Mouse (Mus musculus) intestine, embryonic 14.5 days (tissue): ENCODE data around the gene Caskin1. TPM values are rescaled to one million over a fixed set of nuclear protein-coding genes. Genes with fewer than 3 reads are reported as not detected.
A peak's percentile ranks its signal among the peaks of the same experiment; 100 is the strongest.

Experiments used
- ATAC-seq: fragments of 200-750 bp; cut with Nextera tagmentation; replicated peaks from 2 replicates; pipeline ENCODE4 v1.8.0; 2017; ENCODE audit warnings: low read depth, moderate number of reproducible peaks, moderate TSS enrichment, moderate library complexity; ENCODE audit not compliant: low FRiP score, low TSS enrichment
- DNase-seq: peaks from one replicate; pipeline ENCODE4 v3.0.0-alpha.2; 2018; ENCODE audit warnings: low spot score
- H3K27ac ChIP-seq: fragments of 300-500 bp; sonication (generic); 2 replicates; pipeline ENCODE4 v1.5.1; 2014; ENCODE audit warnings: low read depth, mild to moderate bottlenecking, control low read depth
- H3K27me3 ChIP-seq: fragments of 300-500 bp; sonication (generic); replicated peaks from 2 replicates; pipeline ENCODE4 v1.6.1; 2014; ENCODE audit warnings: low read length, control low read depth; ENCODE audit not compliant: control insufficient read depth, insufficient read depth
- H3K36me3 ChIP-seq: fragments of 300-500 bp; sonication (generic); 2 replicates; pipeline ENCODE4 v1.6.1; 2014; ENCODE audit warnings: low read length, control low read depth; ENCODE audit not compliant: control insufficient read depth, insufficient read depth
- H3K4me1 ChIP-seq: fragments of 300-500 bp; sonication (generic); replicated peaks from 2 replicates; pipeline ENCODE4 v1.6.1; 2014; ENCODE audit warnings: low read length, control low read depth, mixed read lengths; ENCODE audit not compliant: control insufficient read depth, insufficient read depth
- H3K4me2 ChIP-seq: fragments of 300-500 bp; sonication (generic); 2 replicates; pipeline ENCODE4 v1.6.1; 2014; ENCODE audit warnings: low read length
- H3K4me3 ChIP-seq: fragments of 300-500 bp; sonication (generic); 2 replicates; pipeline ENCODE4 v1.5.1; 2014; ENCODE audit warnings: low read depth, low read length, control low read depth, mixed read lengths
- H3K9ac ChIP-seq: fragments of 300-500 bp; sonication (generic); 2 replicates; pipeline ENCODE4 v1.6.1; 2014; ENCODE audit warnings: mild to moderate bottlenecking, low read length
- H3K9me3 ChIP-seq: fragments of 300-500 bp; sonication (generic); 2 replicates; pipeline ENCODE4 v1.6.1; 2016; ENCODE audit warnings: low read length, control low read depth; ENCODE audit not compliant: control insufficient read depth
- WGBS: fragments of 180-500 bp; shearing (Covaris S2); extraction: QIAGEN DNeasy Blood & Tissue Kit; methylation state at CpG from one replicate; pipeline ENCODE4 v1.1.7; 2014; 5-methylcytosine and 5-hydroxymethylcytosine counted together
- polyA plus RNA-seq: library from polyadenylated mRNA; unstranded; fragments of >200 nt; fragmentation: Nextera tagmentation; extraction: Ambion mirVana; gene quantifications from 2 replicates; pipeline ENCODE4 v1.2.1, GENCODE M21; 2014

The Caskin1 gene
- polyA plus RNA-seq, 1 experiment from 2014 or later = 2.8 TPM

GRCm38 (mm10) chr17:24514270-24515257 lies 26.2 kb downstream of the Caskin1 start:
- Histone ChIP-seq H3K27me3 (no peaks in the 10 kb centered on the region), H3K4me1 (no peaks in the 10 kb centered on the region), H3K4me2 (no peak overlapping the region), H3K9me3 (no peaks in the 10 kb centered on the region), H3K27ac (peak overlapping the region; percentile 47; the same call in 1 of the 2 replicates), H3K4me3 (no peak overlapping the region), H3K36me3 (peaks cover 90% of the 10 kb centered on the region), H3K9ac (no peak overlapping the region)
- DNase-seq (no peak), ATAC-seq (no peak; the same call in 1 of the 2 replicates)
- WGBS = 86% methylated on average over 24 of the region's 24 CpGs

GRCm38 (mm10) chr17:24520450-24520849 lies 32.0 kb downstream of the Caskin1 start:
- 72% methylated on average over 4 of the region's 4 CpGs for WGBS
- no peak for ATAC-seq
- Histone ChIP-seq H3K9me3 (no peaks in the 10 kb centered on the region), H3K4me3 (no peak overlapping the region), H3K27ac (no peak overlapping the region), H3K4me2 (no peak overlapping the region), H3K9ac (no peak overlapping the region), H3K27me3 (no peaks in the 10 kb centered on the region), H3K4me1 (peaks cover 3% of the 10 kb centered on the region; the same call in 1 of the 2 replicates), H3K36me3 (peaks cover 44% of the 10 kb centered on the region)
- DNase-seq = no peak

GRCm38 (mm10) chr17:24524734-24525133 lies 36.3 kb downstream of the Caskin1 start:
- Histone ChIP-seq H3K27me3 (no peaks in the 10 kb centered on the region), H3K9ac (peak overlapping the region; percentile 1; the same call in 1 of the 2 replicates), H3K27ac (no peak overlapping the region), H3K4me1 (peaks cover 25% of the 10 kb centered on the region), H3K4me2 (no peak overlapping the region), H3K9me3 (no peaks in the 10 kb centered on the region), H3K4me3 (no peak overlapping the region), H3K36me3 (peaks cover 16% of the 10 kb centered on the region)
- ATAC-seq = no peak
- WGBS = 60% methylated on average over 2 of the region's 2 CpGs
- DNase-seq = no peak

GRCm38 (mm10) chr17:24527315-24527714 lies 38.9 kb downstream of the Caskin1 start:
- under 1% methylated on average over 19 of the region's 19 CpGs for WGBS
- Histone ChIP-seq H3K27ac (peak overlapping the region; percentile 80), H3K9ac (peak overlapping the region; percentile 79), H3K4me3 (peak overlapping the region; percentile 87), H3K9me3 (no peaks in the 10 kb centered on the region), H3K36me3 (peaks cover 28% of the 10 kb centered on the region), H3K4me1 (peaks cover 34% of the 10 kb centered on the region), H3K27me3 (no peaks in the 10 kb centered on the region), H3K4me2 (peak overlapping the region; percentile 82)
- no peak for DNase-seq
- ATAC-seq = no peak; the same call in 1 of the 2 replicates

- peak; percentile 95 for ATAC-seq
- WGBS = under 1% methylated on average over 40 of the region's 40 CpGs
- H3K4me1 ChIP-seq = peaks cover 37% of the 10 kb centered on the region
- H3K4me2 ChIP-seq = peak within 1 kb of the TSS; percentile 97
- peaks cover 28% of the 10 kb centered on the region for H3K36me3 ChIP-seq
- DNase-seq = peak; percentile 91
- peak within 1 kb of the TSS; percentile 87 for H3K4me3 ChIP-seq
- H3K9ac ChIP-seq = peak within 1 kb of the TSS; percentile 93
- no peaks in the 10 kb centered on the region for H3K9me3 ChIP-seq
- H3K27me3 ChIP-seq = no peaks in the 10 kb centered on the region
- H3K27ac ChIP-seq = peak within 1 kb of the TSS; percentile 80
These were observed 39.5 kb downstream of the Caskin1 start, which contains the start of gene Traf7 for GRCm38 (mm10) chr17:24527723-24528559. TSS of gene Traf7 (minus strand) at chr17:24527938.

GRCm38 (mm10) chr17:24528560-24528918 lies 40.1 kb downstream of the Caskin1 start:
- under 1% methylated on average over 8 of the region's 8 CpGs for WGBS
- peak overlapping the region; percentile 87 for H3K4me3 ChIP-seq
- H3K4me1 ChIP-seq = peaks cover 41% of the 10 kb centered on the region
- peak overlapping the region; percentile 74 for H3K27ac ChIP-seq
- H3K36me3 ChIP-seq = peaks cover 28% of the 10 kb centered on the region
- no peak for ATAC-seq
- no peaks in the 10 kb centered on the region for H3K27me3 ChIP-seq
- DNase-seq = no peak
- H3K9me3 ChIP-seq = no peaks in the 10 kb centered on the region
- H3K4me2 ChIP-seq = peak overlapping the region; percentile 97
- peak overlapping the region; percentile 93 for H3K9ac ChIP-seq

- peak overlapping the region; percentile 87 for H3K4me3 ChIP-seq
- peak overlapping the region; percentile 74 for H3K27ac ChIP-seq
- peak overlapping the region; percentile 93 for H3K9ac ChIP-seq
- peak; percentile 89 for DNase-seq
- H3K27me3 ChIP-seq = no peaks in the 10 kb centered on the region
- H3K9me3 ChIP-seq = no peaks in the 10 kb centered on the region
- WGBS = under 1% methylated on average over 4 of the region's 4 CpGs
- peaks cover 28% of the 10 kb centered on the region for H3K36me3 ChIP-seq
- ATAC-seq = no peak
- H3K4me2 ChIP-seq = peak overlapping the region; percentile 97
- H3K4me1 ChIP-seq = peaks cover 41% of the 10 kb centered on the region
These were observed 40.6 kb downstream of the Caskin1 start for GRCm38 (mm10) chr17:24529007-24529451.

GRCm38 (mm10) chr17:24529883-24530282 lies 41.5 kb downstream of the Caskin1 start:
- Histone ChIP-seq H3K4me1 (peaks cover 41% of the 10 kb centered on the region), H3K36me3 (peaks cover 28% of the 10 kb centered on the region), H3K9ac (peak overlapping the region; percentile 93), H3K27ac (peak overlapping the region; percentile 74), H3K4me2 (peak overlapping the region; percentile 97), H3K9me3 (no peaks in the 10 kb centered on the region), H3K27me3 (no peaks in the 10 kb centered on the region), H3K4me3 (peak overlapping the region; percentile 87)
- DNase-seq = no peak
- no peak for ATAC-seq
- 22% methylated on average over 5 of the region's 5 CpGs for WGBS
